Mouse (Mus musculus) cerebellum, postnatal 4 days (tissue): ENCODE measurements around the gene Lypd5.
"Not testable (repeated sequence)": the region's sequence is repeated elsewhere in the genome, so short reads cannot be mapped to it uniquely, and the experiment has no call there.

Experiments used
- DNase-seq, 2 experiments: peaks; one replicate each; pipeline ENCODE4 v3.0.0; 2022; ENCODE audit warnings: low spot score in 2 of 2, mixed read lengths in 1 of 2

Lypd5 gene

DNA sequence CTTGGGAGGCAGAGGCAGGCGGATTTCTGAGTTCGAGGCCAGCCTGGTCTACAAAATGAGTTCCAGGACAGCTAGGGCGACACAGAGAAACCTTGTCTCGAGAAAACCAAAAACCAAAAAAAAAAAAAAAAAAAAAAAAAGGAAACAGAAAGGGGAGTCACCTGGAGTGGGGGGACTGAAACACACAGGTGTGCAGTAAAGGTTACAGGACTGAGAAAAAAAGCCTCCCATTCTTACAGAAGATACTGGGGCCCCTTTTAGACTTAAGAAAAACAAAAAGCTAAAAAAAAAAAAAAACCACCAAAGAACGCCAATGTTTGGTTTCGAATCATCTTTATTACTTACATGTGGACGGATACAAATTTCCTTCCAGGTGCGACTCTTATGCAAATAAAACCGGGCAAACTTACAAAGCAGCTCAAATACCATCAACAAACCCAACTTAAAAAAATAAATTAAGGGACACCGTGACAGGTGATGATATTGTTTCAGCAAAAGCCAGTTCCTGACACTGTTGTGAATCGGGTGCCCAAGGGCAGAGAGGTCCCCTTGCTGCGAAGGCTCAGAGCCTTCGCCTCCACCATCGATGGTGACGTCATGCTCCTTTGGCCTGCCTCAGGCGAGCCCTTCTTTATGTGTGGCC, 33.9 kb downstream of the Lypd5 start:
- no peak for DNase-seq

DNA sequence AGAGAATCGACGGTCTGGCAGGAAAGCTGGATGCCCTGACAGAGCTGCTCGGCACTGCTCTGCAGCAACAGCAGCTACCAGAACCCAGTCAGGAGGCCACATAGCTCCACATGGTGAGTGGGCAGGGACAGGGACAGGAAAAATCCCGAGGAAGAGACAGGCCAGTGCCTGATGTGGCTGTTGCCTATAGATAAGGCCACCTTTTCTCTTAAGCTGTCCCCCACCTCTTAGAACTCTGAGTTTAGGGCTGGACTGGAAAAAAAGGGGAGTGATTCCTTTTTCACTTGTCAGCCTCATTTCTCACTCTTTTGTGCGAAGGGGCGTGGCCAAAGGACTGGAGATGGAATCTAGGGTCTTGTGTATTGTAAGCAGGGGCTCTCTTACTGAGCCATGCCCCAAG, 35.1 kb downstream of the Lypd5 start:
- no peak for DNase-seq

DNA sequence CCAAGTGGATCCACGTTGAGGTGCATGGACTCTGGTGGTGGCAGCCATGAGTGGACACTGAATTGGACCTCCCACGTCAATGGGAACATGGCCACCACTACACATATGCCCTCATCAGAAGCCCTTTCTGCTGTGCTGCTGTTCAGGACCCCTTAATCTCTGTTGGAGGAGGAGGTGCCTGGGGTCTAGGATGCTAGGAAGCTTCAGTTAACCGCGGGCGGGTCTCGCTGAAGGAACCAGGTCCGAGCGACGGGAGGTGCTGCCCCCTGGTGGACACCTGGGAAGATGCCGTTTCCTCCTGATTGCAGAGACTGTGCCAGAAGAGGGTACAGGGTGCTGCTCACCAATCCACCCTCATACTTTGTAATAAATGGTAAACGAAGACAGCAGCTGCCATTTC, 35.8 kb downstream of the Lypd5 start:
- DNase-seq: peak; percentile 70 to 83

DNA sequence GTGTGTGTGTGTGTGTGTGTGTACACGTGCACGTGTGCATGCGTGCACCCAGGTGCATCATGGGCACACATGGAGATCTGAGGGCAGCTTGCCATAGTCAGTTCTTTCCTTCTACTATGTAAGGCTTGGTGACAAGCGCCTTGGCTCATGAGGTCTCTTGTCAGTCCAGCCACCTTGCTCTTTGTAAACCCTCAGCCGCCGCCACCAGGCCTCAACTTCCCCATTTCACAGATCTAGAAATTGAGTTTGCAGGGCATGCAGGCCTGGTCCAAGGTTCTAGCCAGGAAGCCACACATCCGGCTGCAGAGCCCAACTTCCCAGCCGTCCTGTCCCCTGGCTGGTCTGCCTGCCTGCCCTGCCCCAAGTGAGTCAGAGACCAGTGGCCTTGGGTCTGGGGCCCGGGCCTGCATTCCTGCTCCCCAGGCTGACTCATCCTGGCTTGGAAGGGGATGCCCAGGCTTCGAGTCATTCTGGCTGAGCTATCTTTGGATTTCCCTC, 38.1 kb downstream of the Lypd5 start:
- no peak for DNase-seq

DNA sequence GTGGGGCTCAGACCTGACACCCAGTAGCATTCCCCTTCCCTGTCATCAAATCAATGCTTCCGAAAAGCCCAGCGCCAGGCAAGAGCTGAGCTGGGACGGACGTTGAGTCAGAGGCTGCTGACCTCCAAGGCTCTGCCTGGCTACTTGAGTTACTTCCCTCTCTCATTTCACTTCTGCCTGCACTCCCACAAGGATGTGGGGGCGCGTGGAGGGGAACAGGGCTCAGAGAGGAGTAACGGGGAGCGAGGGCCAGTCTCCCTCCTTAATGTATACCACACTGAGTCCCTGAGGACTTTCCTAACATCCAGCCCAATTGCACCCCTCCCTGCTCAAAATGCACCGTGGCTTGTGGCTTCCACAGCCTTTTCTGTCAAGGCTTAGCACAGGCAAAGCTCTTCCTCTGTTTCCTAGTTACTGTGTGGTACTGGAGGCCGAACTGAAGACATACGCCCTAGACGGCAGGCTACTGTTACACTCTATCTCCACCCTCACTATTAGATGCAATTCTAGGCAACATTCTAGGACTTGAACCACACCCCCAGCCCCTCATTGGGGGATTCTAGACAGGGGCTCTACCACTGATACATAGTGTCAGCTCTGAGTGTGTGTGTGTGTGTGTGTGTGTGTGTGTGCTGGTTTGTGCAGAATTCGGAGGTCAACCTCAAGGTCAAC, 40.7 kb downstream of the Lypd5 start:
- DNase-seq: no peak

DNA sequence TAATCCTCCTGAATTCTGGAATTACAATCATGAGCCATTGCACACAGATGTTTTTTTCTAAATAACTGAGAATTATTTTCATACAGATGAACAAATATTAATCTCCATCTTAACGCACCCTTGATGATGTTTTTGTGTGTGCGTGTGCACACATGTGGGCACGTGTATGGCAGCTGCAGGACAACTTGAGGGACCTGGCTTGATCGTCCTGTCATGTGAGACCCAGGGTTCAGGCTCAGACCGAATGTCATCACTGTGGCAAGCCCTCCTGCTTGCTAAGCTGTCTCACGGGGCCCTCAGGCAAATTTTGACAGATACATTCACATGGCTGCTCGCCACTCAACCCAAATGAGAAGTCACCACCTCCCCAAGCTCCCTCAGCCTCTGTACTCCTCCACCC, 41.5 kb downstream of the Lypd5 start:
- DNase-seq: no peak

DNA sequence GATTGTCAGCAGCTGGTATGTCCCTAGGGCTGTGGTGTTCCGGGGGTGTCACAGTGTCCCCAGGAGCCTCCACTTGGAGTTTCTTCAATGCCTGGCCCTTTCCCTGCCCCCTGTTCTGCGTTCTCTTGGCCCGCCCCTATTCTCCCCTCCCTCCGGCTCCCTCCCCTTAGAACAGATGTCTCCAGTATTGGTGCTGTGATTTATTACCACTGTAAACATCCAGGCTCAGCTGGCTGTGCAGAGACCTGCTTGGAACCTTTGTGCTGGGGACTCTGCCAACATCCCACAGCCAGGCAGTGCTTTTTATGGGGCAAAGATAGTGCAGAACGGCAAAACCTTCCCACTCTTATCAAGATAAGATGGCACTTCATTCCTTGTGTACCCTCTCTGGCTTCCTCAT, 42.1 kb downstream of the Lypd5 start:
- no peak for DNase-seq

DNA sequence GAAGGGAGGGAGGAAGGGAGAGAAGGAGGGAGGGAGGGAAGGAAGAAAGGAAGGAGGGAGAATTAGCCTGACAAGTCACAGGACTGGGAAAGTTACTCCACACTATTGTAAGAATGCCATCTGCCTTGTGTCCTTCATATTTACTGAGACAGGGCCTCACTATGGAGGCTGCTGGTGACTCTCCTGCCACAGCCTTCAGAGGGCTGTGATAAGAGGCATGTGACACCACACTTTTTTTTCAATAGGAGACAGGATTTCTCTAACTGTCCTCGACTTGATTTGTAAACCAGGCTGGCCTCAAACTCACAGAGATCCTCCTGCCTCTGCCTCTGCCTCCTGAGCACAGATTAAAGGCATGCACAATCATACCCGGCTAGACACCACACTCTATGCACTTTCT, 42.7 kb downstream of the Lypd5 start:
- no peak for DNase-seq

DNA sequence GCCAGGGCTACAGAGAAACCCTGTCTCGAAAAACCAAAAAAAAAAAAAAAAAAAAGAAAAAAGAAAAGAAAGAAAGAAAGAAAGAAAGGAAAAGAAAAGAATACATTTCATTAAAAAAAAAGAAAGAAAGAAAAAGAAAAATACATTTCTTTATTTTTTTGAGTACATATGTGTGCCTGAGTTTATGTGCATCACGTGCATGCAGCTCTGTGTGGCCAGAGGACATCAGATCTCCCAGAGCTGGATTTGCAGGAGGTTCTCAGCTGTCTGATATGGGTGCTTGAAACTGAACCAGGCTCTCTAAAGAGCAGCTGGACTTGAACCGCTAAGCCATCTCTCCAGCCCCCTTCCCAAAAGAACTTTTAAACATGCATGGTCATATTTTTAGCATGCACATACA, 45.1 kb downstream of the Lypd5 start:
- DNase-seq: no peak

DNA sequence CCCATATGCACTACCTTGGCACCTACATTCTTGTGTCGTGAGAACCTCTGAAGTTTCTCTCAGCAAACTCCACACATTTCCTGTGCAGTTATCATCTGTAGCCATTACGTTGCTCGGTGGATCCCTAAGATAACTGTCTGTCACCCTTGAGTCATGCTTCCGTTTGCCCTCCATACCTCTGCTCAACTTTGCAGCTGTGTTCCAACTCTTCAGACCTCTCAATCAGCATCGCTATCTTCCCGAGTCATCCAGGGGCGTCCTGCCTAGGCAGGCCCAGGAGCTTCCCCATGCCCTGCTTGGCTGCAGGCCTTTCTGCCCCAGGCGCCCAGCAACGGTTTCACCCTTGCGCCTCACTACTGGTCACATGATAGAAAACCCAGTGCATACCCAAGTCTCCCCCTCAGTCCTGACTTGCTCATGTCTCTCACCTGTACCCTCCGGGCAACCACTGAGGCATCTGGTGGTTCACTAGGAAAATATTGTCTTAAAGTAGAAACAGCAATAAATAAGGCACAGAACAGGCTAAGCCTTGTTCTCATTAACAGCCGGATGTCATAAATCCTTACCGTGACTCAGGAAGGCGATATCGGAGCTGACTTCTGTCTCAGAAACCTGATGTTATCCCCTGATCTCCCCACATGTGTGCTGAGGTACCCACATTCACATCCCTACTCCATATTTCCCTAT, 45.6 kb downstream of the Lypd5 start:
- no peak for DNase-seq

DNA sequence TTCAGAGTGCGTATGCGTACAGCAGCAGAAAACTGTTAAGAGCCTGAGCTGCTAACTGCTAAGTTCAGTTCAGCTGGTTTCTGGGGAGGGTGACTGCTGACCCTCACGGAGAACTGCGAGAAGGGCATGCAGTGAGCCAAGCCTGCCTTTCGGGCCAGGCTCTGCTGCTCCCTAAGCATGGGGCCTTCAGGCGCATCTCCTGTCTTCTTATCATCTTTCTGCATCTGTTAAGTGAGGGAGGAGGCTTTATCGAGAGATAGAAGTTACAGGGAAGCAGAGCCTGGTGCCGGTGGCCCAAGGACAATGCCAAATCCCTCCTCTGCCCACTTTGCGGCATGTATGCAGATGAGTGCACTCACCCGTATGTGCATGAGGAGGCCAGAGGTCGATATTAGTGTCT, 47.8 kb downstream of the Lypd5 start:
- no peak for DNase-seq

DNA sequence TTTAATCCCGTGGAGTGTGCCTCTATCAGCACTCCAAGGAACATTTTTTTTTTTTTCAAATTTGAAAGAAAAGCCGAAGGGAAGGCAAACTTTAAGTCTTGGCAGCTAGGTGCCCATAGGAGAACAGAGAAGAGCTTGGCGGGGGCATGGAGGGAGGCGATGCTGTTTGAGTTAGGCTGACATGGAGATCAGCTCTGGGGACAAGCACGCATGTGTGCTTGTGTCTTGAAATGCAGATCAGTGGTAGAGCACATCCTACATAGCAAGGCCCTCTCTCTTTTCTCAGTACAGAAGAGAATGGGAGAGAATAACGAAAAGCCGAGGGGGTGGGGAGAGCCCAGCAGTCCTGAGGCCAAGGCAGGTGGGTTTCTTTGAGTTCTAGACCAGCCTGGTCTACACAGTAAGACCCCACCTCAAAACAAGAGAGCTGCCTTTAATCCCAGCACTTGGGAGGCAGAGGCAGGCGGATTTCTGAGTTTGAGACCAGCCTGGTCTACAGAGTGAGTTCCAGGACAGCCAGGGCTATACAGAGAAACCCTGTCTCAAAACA, 49.4 kb downstream of the Lypd5 start:
- no peak for DNase-seq

DNA sequence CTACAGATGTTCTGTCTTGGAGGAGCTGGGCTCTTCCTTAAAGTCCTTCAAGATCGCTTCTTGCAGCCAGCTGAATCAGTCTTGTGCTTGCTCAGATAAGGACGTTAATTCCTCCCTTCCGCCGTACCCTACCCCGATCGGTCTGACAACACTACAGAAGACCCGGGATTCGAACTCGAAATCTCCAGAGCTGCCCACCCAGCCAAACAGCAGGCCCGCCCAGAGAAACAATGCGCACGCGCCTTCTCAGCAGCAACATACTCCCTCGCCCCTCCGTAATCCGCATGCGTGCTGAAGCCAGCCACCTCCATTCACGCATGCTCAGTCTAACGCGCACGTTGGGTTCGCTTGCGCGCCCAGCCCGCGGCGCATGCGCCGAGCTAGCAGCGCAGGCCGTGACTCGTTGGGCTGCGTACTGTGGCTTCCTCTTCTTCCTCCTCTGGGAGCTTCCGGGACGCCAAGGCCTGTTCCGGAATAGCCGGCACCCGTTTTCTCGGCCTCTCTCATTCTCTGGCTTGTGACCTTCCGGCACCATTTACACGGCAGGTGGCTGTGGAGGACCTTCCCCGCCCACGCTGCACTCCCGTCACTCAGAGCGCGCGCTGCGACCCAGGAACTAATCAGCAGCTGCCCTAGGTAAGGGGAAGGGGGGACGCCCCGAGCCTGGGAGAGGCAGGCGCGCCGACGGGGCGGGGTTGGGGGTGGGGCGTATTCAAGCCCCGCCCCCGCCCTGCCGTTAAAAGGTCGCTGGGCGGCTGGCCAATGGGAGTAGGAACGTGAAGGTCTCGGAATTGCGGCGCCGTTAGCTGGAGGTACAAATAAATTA, 50.5 kb downstream of the Lypd5 start, which contains the start of gene Smg9:
TSS of gene Smg9 (plus strand) at position 364 of the 826 bp plus-strand sequence.
- DNase-seq: peak; percentile 81 to 95

DNA sequence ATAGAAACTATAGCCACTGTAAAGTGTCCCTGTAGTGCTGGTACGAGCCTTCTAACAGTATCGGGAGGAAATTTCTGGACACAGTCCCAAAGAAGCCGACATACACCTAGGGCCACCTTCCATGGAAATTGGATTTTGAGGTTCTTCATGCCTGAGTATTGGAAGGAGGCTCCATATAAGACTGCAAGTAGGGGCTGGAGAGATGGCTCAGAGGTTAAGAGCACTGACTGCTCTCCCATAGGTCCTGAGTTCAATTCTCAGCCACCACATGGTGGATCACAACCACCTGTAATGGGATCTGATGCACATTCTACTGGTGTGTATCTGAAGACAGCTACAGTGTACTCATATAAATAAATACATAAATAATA, 51.1 kb downstream of the Lypd5 start:
- no peak for DNase-seq

DNA sequence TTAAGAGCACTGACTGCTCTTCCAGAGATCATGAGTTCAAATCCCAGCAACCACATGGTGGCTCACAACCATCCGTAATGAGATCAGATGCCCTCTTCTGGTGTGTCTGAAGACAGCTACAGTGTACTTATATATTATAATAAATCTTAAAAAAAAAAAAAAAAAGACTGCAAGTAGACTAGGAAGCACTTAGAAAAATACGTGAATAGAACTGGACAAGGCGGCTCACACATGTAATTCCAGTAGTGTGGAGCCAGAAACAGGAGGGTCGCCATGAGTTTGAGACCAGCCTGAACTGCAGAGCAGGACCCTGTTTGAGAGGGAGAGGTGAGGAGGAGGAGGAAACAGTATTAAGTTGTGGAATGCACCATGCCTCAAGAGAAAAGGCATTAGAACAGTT, 51.5 kb downstream of the Lypd5 start:
- not testable (repeated sequence) for DNase-seq

DNA sequence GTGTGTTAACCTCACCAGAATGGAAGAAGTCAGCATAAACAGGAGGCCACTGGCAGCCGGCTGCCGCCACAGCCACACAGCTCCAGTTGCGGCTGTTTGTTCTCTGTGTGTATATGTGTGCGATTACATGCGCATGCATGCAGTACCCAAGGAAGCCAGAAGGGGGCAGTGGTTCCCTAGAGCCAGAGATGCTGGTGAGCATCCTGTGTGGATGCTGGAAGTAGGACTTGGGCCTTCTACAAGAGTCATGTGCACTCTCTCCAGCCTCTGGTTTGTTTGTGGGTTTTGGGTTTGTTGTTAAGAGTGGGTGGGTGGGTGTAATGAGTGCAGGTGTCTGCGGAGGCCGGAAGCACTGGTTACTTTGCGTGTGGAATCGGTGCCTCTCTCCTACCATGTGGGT, 53.9 kb downstream of the Lypd5 start:
- DNase-seq: no peak
